Mouse (Mus musculus) liver, embryonic 16.5 days (tissue): ENCODE measurements around the gene Cmah. TPM values are rescaled to one million over a fixed set of nuclear protein-coding genes. Genes with fewer than 3 reads are reported as not detected.

Experiments used
- ATAC-seq: fragments of 200-750 bp; cut with Nextera tagmentation; 2 replicates; pipeline ENCODE4 v1.8.0; 2017; ENCODE audit warnings: low read depth, mild to moderate bottlenecking, moderate number of reproducible peaks, moderate library complexity
- H3K27ac ChIP-seq: fragments of 300-500 bp; sonication (generic); 2 replicates; pipeline ENCODE4 v1.5.1; 2014; ENCODE audit warnings: mild to moderate bottlenecking, low read length
- H3K27me3 ChIP-seq: fragments of 300-500 bp; sonication (generic); 2 replicates; pipeline ENCODE4 v1.6.1; 2014; ENCODE audit warnings: low read depth, low read length, mixed read lengths; ENCODE audit not compliant: control insufficient read depth, insufficient read depth
- H3K36me3 ChIP-seq: fragments of 300-500 bp; sonication (generic); 2 replicates; pipeline ENCODE4 v1.6.1; 2014; ENCODE audit warnings: mild to moderate bottlenecking; ENCODE audit not compliant: control insufficient read depth, insufficient read depth
- H3K4me1 ChIP-seq: fragments of 300-500 bp; sonication (generic); 2 replicates; pipeline ENCODE4 v1.6.1; 2014; ENCODE audit warnings: low read depth, low read length, mixed read lengths; ENCODE audit not compliant: control insufficient read depth
- H3K4me2 ChIP-seq: fragments of 300-500 bp; sonication (generic); 2 replicates; pipeline ENCODE4 v1.6.1; 2014; ENCODE audit warnings: low read depth, low read length, mixed read lengths
- H3K4me3 ChIP-seq: fragments of 300-500 bp; sonication (generic); 2 replicates; pipeline ENCODE4 v1.5.1; 2014; ENCODE audit warnings: low read depth, mild to moderate bottlenecking, low read length
- H3K9ac ChIP-seq: fragments of 300-500 bp; sonication (generic); 2 replicates; pipeline ENCODE4 v1.6.1; 2014; ENCODE audit warnings: low read depth, low read length
- H3K9me3 ChIP-seq: fragments of 300-500 bp; sonication (generic); replicated peaks from 2 replicates; pipeline ENCODE4 v1.6.1; 2016; ENCODE audit warnings: low read length; ENCODE audit not compliant: control insufficient read depth
- WGBS: fragments of 180-500 bp; shearing (Covaris S2); extraction: QIAGEN DNeasy Blood & Tissue Kit; methylation state at CpG from one replicate; pipeline ENCODE4 v1.1.7; 2014; ENCODE audit not compliant: insufficient replicate concordance; 5-methylcytosine and 5-hydroxymethylcytosine counted together
- polyA plus RNA-seq: library from polyadenylated mRNA; unstranded; fragments of >200 nt; fragmentation: Nextera tagmentation; extraction: Ambion mirVana; gene quantifications from 2 replicates; pipeline ENCODE4 v1.2.1, GENCODE M21; 2015

The Cmah gene
- polyA plus RNA-seq, 1 experiment from 2014 or later: 1.6 TPM

GRCm38 (mm10) chr13:24466027-24466426, 138.8 kb downstream of the Cmah start:
- WGBS: 89% methylated on average over 9 of the region's 9 CpGs
- H3K27me3 ChIP-seq: no peaks in the 10 kb centered on the region
- ATAC-seq: no peak
- no peaks in the 10 kb centered on the region for H3K36me3 ChIP-seq
- no peak overlapping the region for H3K9ac ChIP-seq
- no peak overlapping the region for H3K27ac ChIP-seq
- no peaks in the 10 kb centered on the region for H3K9me3 ChIP-seq
- H3K4me2 ChIP-seq: no peak overlapping the region
- no peaks in the 10 kb centered on the region; the same call in none of the 2 replicates for H3K4me1 ChIP-seq
- no peak overlapping the region for H3K4me3 ChIP-seq

DNA sequence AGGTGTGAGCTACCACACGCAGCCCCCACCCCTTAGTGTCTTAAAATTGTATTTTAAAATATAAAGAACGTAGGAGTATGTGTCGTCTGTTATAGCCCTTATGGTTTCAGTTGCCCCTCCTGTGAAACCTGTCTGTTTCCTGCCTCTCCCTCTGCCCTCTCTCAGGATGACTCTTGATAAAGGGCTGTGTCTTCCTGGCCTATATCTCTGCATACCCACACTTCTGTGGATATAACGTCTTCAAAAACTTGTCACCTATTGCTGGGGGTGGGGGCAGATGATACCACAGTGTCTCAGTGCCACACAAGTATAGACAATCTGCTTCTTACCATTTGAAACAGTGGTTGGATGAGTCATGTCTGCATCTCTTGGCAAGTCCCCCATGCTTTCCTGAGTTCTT, 140.6 kb downstream of the Cmah start:
- no peak overlapping the region for H3K4me3 ChIP-seq
- no peaks in the 10 kb centered on the region for H3K27me3 ChIP-seq
- no peak overlapping the region for H3K9ac ChIP-seq
- H3K36me3 ChIP-seq: no peaks in the 10 kb centered on the region
- H3K4me1 ChIP-seq: no peaks in the 10 kb centered on the region; the same call in none of the 2 replicates
- 0 out of 2 replicates have a peak, but pooled peaks have one; percentile 19 for ATAC-seq
- H3K9me3 ChIP-seq: no peaks in the 10 kb centered on the region
- 23% methylated on average over 4 of the region's 4 CpGs for WGBS
- no peak overlapping the region for H3K27ac ChIP-seq
- no peak overlapping the region for H3K4me2 ChIP-seq

- H3K4me2 ChIP-seq: no peak overlapping the region
- no peak overlapping the region for H3K9ac ChIP-seq
- no peak overlapping the region for H3K27ac ChIP-seq
- H3K27me3 ChIP-seq: no peaks in the 10 kb centered on the region
- 0 out of 2 replicates have a peak, but pooled peaks have one; percentile 21 for ATAC-seq
- H3K9me3 ChIP-seq: no peaks in the 10 kb centered on the region
- 26% methylated on average over 5 of the region's 5 CpGs for WGBS
- no peak overlapping the region for H3K4me3 ChIP-seq
- H3K36me3 ChIP-seq: no peaks in the 10 kb centered on the region
- no peaks in the 10 kb centered on the region; the same call in 1 of the 2 replicates for H3K4me1 ChIP-seq
These were observed 150.4 kb downstream of the Cmah start for GRCm38 (mm10) chr13:24477564-24477963.

GRCm38 (mm10) chr13:24479516-24479915, 152.3 kb downstream of the Cmah start:
- Histone ChIP-seq H3K4me1 (no peaks in the 10 kb centered on the region; the same call in 1 of the 2 replicates), H3K4me2 (no peak overlapping the region), H3K27me3 (no peaks in the 10 kb centered on the region), H3K4me3 (no peak overlapping the region), H3K27ac (no peak overlapping the region), H3K9ac (no peak overlapping the region), H3K36me3 (no peaks in the 10 kb centered on the region), H3K9me3 (no peaks in the 10 kb centered on the region)
- ATAC-seq: no peak
- WGBS: 82% methylated on average over 2 of the region's 2 CpGs

GRCm38 (mm10) chr13:24480824-24481223, 153.6 kb downstream of the Cmah start:
- Histone ChIP-seq H3K36me3 (no peaks in the 10 kb centered on the region), H3K4me3 (no peak overlapping the region), H3K9ac (no peak overlapping the region), H3K9me3 (no peaks in the 10 kb centered on the region), H3K4me1 (no peaks in the 10 kb centered on the region; the same call in 1 of the 2 replicates), H3K27me3 (no peaks in the 10 kb centered on the region), H3K4me2 (no peak overlapping the region), H3K27ac (no peak overlapping the region)
- no peak for ATAC-seq
- WGBS: 75% methylated on average over 6 of the region's 6 CpGs

DNA sequence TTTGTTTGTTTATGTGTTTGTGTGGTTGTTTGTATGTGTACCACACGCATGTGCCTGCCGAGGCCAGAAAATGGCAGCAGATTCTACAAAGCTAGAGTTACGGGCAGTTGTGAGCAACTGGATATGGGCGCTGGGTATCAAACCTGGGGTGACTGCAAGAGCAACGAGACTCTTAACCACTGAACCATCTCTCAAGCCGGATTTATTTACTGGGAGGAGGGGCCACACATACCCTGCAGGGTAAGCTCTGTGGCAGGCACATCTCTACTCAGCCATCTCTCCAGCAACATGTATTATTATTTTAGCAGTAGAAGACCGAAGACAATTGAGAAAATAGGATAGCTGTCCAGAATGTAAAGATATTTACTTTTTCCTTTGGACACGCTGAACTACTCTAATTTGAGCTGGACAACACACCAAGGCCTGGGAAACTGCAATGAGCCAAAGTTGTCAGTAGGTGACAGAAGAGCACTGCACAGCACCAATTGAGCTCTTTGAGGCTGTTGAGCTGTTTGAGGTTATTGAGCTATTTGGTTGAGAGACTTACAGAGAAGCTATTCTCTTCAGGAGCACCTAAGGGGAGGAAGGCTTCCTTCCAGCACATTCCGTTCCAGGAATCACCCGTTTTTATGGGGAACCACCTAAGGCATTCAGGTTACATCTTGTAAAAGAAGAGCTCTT, 154.6 kb downstream of the Cmah start:
- Histone ChIP-seq H3K9ac (no peak overlapping the region), H3K4me3 (no peak overlapping the region), H3K36me3 (no peaks in the 10 kb centered on the region), H3K4me1 (no peaks in the 10 kb centered on the region; the same call in 1 of the 2 replicates), H3K9me3 (no peaks in the 10 kb centered on the region), H3K27ac (no peak overlapping the region), H3K27me3 (no peaks in the 10 kb centered on the region), H3K4me2 (no peak overlapping the region)
- no peak for ATAC-seq
- 47% methylated on average over 10 of the region's 10 CpGs for WGBS

DNA sequence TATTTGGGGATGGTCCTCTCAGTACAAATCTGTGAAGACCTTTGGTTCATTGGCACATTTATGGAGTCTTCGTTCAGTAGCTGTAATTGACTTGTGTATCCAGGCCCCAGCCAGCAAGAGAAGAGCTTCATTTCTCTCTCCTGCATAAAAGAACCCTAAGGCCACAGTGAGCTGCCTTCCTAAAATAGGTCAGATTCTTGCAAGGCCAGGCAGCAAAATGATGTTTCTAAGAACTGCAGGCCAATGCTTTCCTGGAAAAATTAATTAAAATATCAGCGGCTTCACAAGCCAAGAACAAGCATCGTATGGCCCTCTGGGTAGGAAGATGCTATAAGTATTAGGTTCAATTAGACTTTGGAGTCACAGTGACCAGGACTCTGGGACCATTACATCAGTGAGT, 156.5 kb downstream of the Cmah start:
- ATAC-seq: no peak
- WGBS: 79% methylated on average over 3 of the region's 3 CpGs
- H3K9me3 ChIP-seq: no peaks in the 10 kb centered on the region

DNA sequence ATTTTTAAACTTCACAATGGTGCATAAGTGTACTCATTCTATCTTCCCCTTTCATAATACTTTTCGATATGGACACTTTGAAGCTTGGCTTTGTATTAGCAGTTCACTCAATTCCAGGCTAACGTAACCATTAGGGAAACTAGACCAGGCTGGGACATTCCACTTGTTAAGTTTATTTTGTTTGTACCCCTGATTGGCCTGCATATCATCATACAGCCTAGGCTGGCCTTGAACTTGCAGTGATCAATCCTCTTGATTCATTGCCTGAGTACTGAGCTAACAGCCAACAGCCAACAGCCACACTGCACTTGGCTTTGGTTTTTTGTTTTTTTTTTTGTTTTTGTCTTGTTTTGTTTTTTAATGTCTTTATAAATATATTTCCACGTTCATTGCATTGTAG, 157.6 kb downstream of the Cmah start:
- Histone ChIP-seq H3K36me3 (no peaks in the 10 kb centered on the region), H3K4me3 (no peak overlapping the region), H3K27ac (no peak overlapping the region), H3K27me3 (no peaks in the 10 kb centered on the region), H3K9ac (no peak overlapping the region), H3K4me2 (no peak overlapping the region), H3K9me3 (no peaks in the 10 kb centered on the region), H3K4me1 (no peaks in the 10 kb centered on the region; the same call in 1 of the 2 replicates)
- ATAC-seq: no peak
- 81% methylated on average over 3 of the region's 3 CpGs for WGBS

More for the DNA sequence above, 156.5 kb downstream of the Cmah start:
- no peaks in the 10 kb centered on the region for H3K36me3 ChIP-seq
- H3K27me3 ChIP-seq: no peaks in the 10 kb centered on the region
- no peaks in the 10 kb centered on the region; the same call in 1 of the 2 replicates for H3K4me1 ChIP-seq
- no peak overlapping the region for H3K4me2 ChIP-seq
- no peak overlapping the region for H3K4me3 ChIP-seq
- no peak overlapping the region for H3K9ac ChIP-seq
- H3K27ac ChIP-seq: no peak overlapping the region

GRCm38 (mm10) chr13:24485964-24486363, 158.8 kb downstream of the Cmah start:
- WGBS: 64% methylated on average over 9 of the region's 9 CpGs
- no peaks in the 10 kb centered on the region for H3K9me3 ChIP-seq
- no peak overlapping the region for H3K4me3 ChIP-seq
- H3K27me3 ChIP-seq: no peaks in the 10 kb centered on the region
- no peaks in the 10 kb centered on the region for H3K36me3 ChIP-seq
- ATAC-seq: no peak
- H3K9ac ChIP-seq: no peak overlapping the region
- no peak overlapping the region for H3K27ac ChIP-seq
- no peak overlapping the region for H3K4me2 ChIP-seq
- no peaks in the 10 kb centered on the region; the same call in none of the 2 replicates for H3K4me1 ChIP-seq
